Mouse (Mus musculus): ENCODE data around the gene Arhgap11a.

- TF ChIP-seq CTCF (IDR thresholded peaks at IDR 0.05; ENCODE audit: control insufficient read depth, insufficient read depth, low read length) = no peak
- TF ChIP-seq POLR2A (IDR thresholded peaks at IDR 0.05; ENCODE audit: borderline replicate concordance, control insufficient read depth, low read depth, low read length) = no peak
Observed at GRCm38 (mm10) chr2:113781521-113781920, 66.9 kb downstream of the Arhgap11a start.
